19 mouse cellular contexts compared by ENCODE assay signal in the genomic region with DNA sequence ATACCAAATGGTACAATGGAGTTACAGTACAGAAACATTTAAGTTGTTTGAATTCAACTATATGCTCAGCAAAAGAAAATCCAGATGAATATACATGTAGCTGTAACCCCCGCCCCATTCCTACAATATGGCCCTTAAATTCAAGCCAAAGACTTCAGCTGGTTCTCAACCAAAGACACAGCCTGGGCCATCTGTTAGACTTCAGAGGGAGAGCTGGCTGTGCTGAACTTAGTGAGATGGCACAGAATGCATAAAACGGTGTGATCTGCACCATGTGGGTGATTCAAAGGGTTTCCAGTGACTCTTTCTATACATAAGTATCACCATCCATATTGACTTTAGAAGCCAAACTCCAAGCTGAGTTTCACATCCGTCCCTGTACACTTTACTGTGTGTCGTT. TPM values are rescaled to one million over a fixed set of nuclear protein-coding genes. Genes with fewer than 3 reads are reported as not detected.
A peak's percentile ranks its signal among the peaks of the same experiment; 100 is the strongest.
DNase-seq lines count a peak whose midpoint lies in the region; ATAC-seq and TF ChIP-seq lines count a peak whose summit lies in the region.
"Had no signal": no experiment of that assay in that cellular context is flagged by ENCODE, and none has a peak within 500 bp of the region (broad histone marks: within the 10 kb centered on the region; RNA-seq: fewer than 3 reads in every experiment).

No protein-coding gene starts in this region.

- no peak for TF ChIP-seq POLR2A in brain, embryonic 14.5 days (IDR thresholded peaks at IDR 0.05; ENCODE audit: borderline replicate concordance, extremely low read depth, insufficient read depth, insufficient read length, poor library complexity, severe bottlenecking)

- no peaks in the 10 kb centered on the region for H3K27me3 ChIP-seq in forebrain, embryonic 16.5 days (replicated peaks; ENCODE audit: control insufficient read depth, insufficient read depth, low read length)
- H3K27me3 ChIP-seq: hindbrain, embryonic 13.5 days; limb, embryonic 15.5 days; midbrain, embryonic 12.5 days had no signal

- H3K27ac ChIP-seq in forebrain, embryonic 16.5 days (ENCODE audit: low read length): peak overlapping the region; percentile 83
- H3K27ac ChIP-seq: gastrocnemius, adult 2 months; hindbrain, embryonic 13.5 days; limb, embryonic 15.5 days; midbrain, embryonic 12.5 days had no signal

- no peaks in the 10 kb centered on the region for H3K36me3 ChIP-seq in forebrain, embryonic 16.5 days (ENCODE audit: control insufficient read depth, insufficient read depth)
- H3K36me3 ChIP-seq: G1E; hindbrain, embryonic 13.5 days; limb, embryonic 15.5 days; midbrain, embryonic 12.5 days had no signal

- peak; percentile 58 for DNase-seq in layer of hippocampus, adult 11-12 months (ENCODE audit: low spot score)
- DNase-seq in layer of hippocampus, postnatal 25 days (ENCODE audit: extremely low spot score in 1 of 2, low spot score in 1 of 2): no peak
- peak; percentile 85 for DNase-seq in brain, embryonic 14.5 days (ENCODE audit: low read depth)
- peak; percentile 54 to 61 for DNase-seq in cerebellum, adult 18-20 months
- no peak for DNase-seq in testis, postnatal 14 days (ENCODE audit: low spot score)
- no peak for DNase-seq in gastrocnemius, postnatal 25 days
- DNase-seq: adrenal gland, adult 8-10 months; gastrocnemius, adult 2 months; heart, postnatal 10 days; lung, adult 18-20 months; lung, postnatal 36 days; thymus, postnatal 14 days had no signal

- no peak overlapping the region for H3K4me3 ChIP-seq in forebrain, embryonic 16.5 days (replicated peaks; ENCODE audit: low read length)
- H3K4me3 ChIP-seq: gastrocnemius, adult 2 months; hindbrain, embryonic 13.5 days; limb, embryonic 15.5 days; midbrain, embryonic 12.5 days had no signal

- TF ChIP-seq CTCF in brain, embryonic 14.5 days (IDR thresholded peaks at IDR 0.05; ENCODE audit: borderline replicate concordance, extremely low read depth, insufficient read depth, insufficient read length): no peak

- 71% methylated on average over 4 of the region's 4 CpGs for WGBS in forebrain, embryonic 16.5 days

- peak; percentile 89 for ATAC-seq in forebrain, embryonic 16.5 days
- ATAC-seq in monocyte, adult 5-6 weeks (replicated peaks; ENCODE audit: insufficient number of reproducible peaks, low FRiP score, low TSS enrichment, poor library complexity, severe bottlenecking): no peak
- ATAC-seq: intestine, embryonic 16.5 days had no signal

- no peaks in the 10 kb centered on the region for H3K9me3 ChIP-seq in forebrain, embryonic 16.5 days (ENCODE audit: control insufficient read depth, low read length)
- H3K9me3 ChIP-seq: G1E; hindbrain, embryonic 13.5 days; limb, embryonic 15.5 days; midbrain, embryonic 12.5 days had no signal

- no peak overlapping the region for H3K4me2 ChIP-seq in forebrain, embryonic 16.5 days (ENCODE audit: low read length)
- H3K4me2 ChIP-seq: hindbrain, embryonic 13.5 days; limb, embryonic 15.5 days; midbrain, embryonic 12.5 days had no signal

- no peak overlapping the region for H3K9ac ChIP-seq in forebrain, embryonic 16.5 days (replicated peaks; ENCODE audit: low read depth, low read length)
- H3K9ac ChIP-seq: hindbrain, embryonic 13.5 days; limb, embryonic 15.5 days; midbrain, embryonic 12.5 days had no signal

- H3K4me1 ChIP-seq in forebrain, embryonic 16.5 days (replicated peaks; ENCODE audit: control insufficient read depth, insufficient read depth, low read length): peaks cover 9% of the 10 kb centered on the region

RNA-seq across cellular contexts. Expression of gene Pcnx, which starts 39.1 kb away (rescaled TPM):
- 100 to 1,000 TPM in 1 of 2 experiments, 10 to 100 TPM in 1; 93.8 to 110 TPM for total RNA-seq in layer of hippocampus, postnatal 25 days (2021)
- 34.2 and 46.3 TPM in 2 replicates for polyA plus RNA-seq in brain, embryonic 14.5 days (2012; rRNA removed)
- polyA plus RNA-seq in forebrain, embryonic 16.5 days (2015; fragmentation: Nextera tagmentation; extraction: Ambion mirVana): 15.7 and 16.4 TPM in 2 replicates
- total RNA-seq in monocyte, adult 5-6 weeks (2017): 50.3 to 60.0 TPM (median 50.7 TPM) in 3 replicates
- 10 to 100 TPM; 34.2 to 38.5 TPM for total RNA-seq in gastrocnemius, postnatal 25 days (2021)
- polyA plus RNA-seq: G1E had no signal

RNA-seq across cellular contexts. Expression of gene Map3k9, which starts 39.7 kb away (rescaled TPM):
- 10 to 100 TPM; 29.7 to 34.6 TPM for total RNA-seq in layer of hippocampus, postnatal 25 days (2021)
- 10.0 and 24.6 TPM in 2 replicates for polyA plus RNA-seq in brain, embryonic 14.5 days (2012; rRNA removed)
- polyA plus RNA-seq in forebrain, embryonic 16.5 days (2015; fragmentation: Nextera tagmentation; extraction: Ambion mirVana): 7.2 and 8.7 TPM in 2 replicates
- 3.7 to 4.4 TPM (median 4.4 TPM) in 3 replicates for total RNA-seq in monocyte, adult 5-6 weeks (2017)
- total RNA-seq in gastrocnemius, postnatal 25 days (2021): under 1 TPM; 0.08 to 0.13 TPM
- polyA plus RNA-seq: G1E had no signal

Comparison
In these comparisons a context has a peak if more than half of its experiments do, and no peak if none do; other contexts are left out.
1. DNase-seq: peak in layer of hippocampus, adult 11-12 months (single experiment), brain, embryonic 14.5 days (single experiment) and cerebellum, adult 18-20 months (2 of 2); none in layer of hippocampus, postnatal 25 days (0 of 2), testis, postnatal 14 days (single experiment) and gastrocnemius, postnatal 25 days (single experiment).